Mouse (Mus musculus) testis, adult 2 months (tissue): Measurements from ENCODE around the gene Vmn2r112.
"Not testable (repeated sequence)": the region's sequence is repeated elsewhere in the genome, so short reads cannot be mapped to it uniquely, and the experiment has no call there.

Experiments
- CTCF ChIP-seq: fragments of 200-500 bp; IDR thresholded peaks from 2 replicates; pipeline ENCODE4 v1.5.1; 2012; ENCODE audit warnings: low read depth, mild to moderate bottlenecking, inconsistent platforms, low read length, moderate library complexity; ENCODE audit not compliant: control insufficient read depth, insufficient read depth, insufficient replicate concordance
- POLR2A ChIP-seq: fragments of 200-500 bp; IDR thresholded peaks from 2 replicates; pipeline ENCODE4 v1.6.1; 2012; ENCODE audit warnings: low read depth, mild to moderate bottlenecking, inconsistent platforms, low read length, moderate library complexity; ENCODE audit not compliant: control insufficient read depth

GRCm38 (mm10) chr17:22600651-22601050 is at the start of gene Vmn2r112:
- TF ChIP-seq POLR2A, CTCF: not testable (repeated sequence)
